Mouse (Mus musculus) cortical plate, adult 2 months (tissue): ENCODE results near the gene Zfp358. TPM values are rescaled to one million over a fixed set of nuclear protein-coding genes. Genes with fewer than 3 reads are reported as not detected.

Experiments used
- H3K27ac ChIP-seq: fragments of 200-500 bp; 2 replicates; pipeline ENCODE4 v1.5.1; 2012; ENCODE audit warnings: low read length, control low read depth, inconsistent platforms; ENCODE audit not compliant: insufficient read depth
- H3K4me1 ChIP-seq: fragments of 200-500 bp; 2 replicates; pipeline ENCODE4 v1.6.1; 2011; ENCODE audit warnings: low read length; ENCODE audit not compliant: control insufficient read depth, insufficient read depth
- H3K4me3 ChIP-seq: fragments of 200-500 bp; 2 replicates; pipeline ENCODE4 v1.5.1; 2011; ENCODE audit warnings: mild to moderate bottlenecking, low read length, control low read depth; ENCODE audit not compliant: insufficient read depth
- CTCF ChIP-seq: fragments of 200-500 bp; IDR thresholded peaks from 2 replicates; pipeline ENCODE4 v1.5.1; 2011; ENCODE audit warnings: mild to moderate bottlenecking, control low read depth, low read length; ENCODE audit not compliant: insufficient read depth; ENCODE audit errors: extremely low read depth
- POLR2A ChIP-seq: fragments of 200-500 bp; IDR thresholded peaks from 2 replicates; pipeline ENCODE4 v1.6.1; 2011; ENCODE audit warnings: mild to moderate bottlenecking, low read length, control low read depth; ENCODE audit not compliant: insufficient read depth; ENCODE audit errors: extremely low read depth
- polyA plus RNA-seq: library from polyadenylated mRNA; depleted of rRNA; stranded (reverse); fragments of >200 nt; gene quantifications from 2 replicates; pipeline ENCODE4 v1.2.3, GENCODE M21; 2012

Zfp358 gene
- polyA plus RNA-seq, 1 experiment: 52.5 TPM

- no peak for TF ChIP-seq CTCF
- no peak for TF ChIP-seq POLR2A
- Histone ChIP-seq H3K4me1 (peaks cover 7% of the 10 kb centered on the region), H3K4me3 (no peak overlapping the region), H3K27ac (no peak overlapping the region)
Measured at GRCm38 (mm10) chr8:3496428-3496748, 3.5 kb downstream of the Zfp358 start.

- TF ChIP-seq CTCF (no peak), POLR2A (no peak)
- Histone ChIP-seq H3K27ac (no peak overlapping the region), H3K4me1 (peaks cover 12% of the 10 kb centered on the region), H3K4me3 (no peak overlapping the region)
Measured at GRCm38 (mm10) chr8:3498583-3498982, 5.6 kb downstream of the Zfp358 start.

- Histone ChIP-seq H3K4me1 (peaks cover 10% of the 10 kb centered on the region), H3K4me3 (peak overlapping the region; percentile 40), H3K27ac (peak overlapping the region; percentile 3)
- TF ChIP-seq POLR2A: no peak
- no peak for TF ChIP-seq CTCF
Measured at GRCm38 (mm10) chr8:3499751-3500150, 6.8 kb downstream of the Zfp358 start.

- peaks cover 10% of the 10 kb centered on the region for H3K4me1 ChIP-seq
- H3K4me3 ChIP-seq: peak within 1 kb of the TSS; percentile 40
- peak within 1 kb of the TSS; percentile 5 for H3K27ac ChIP-seq
- no peak for TF ChIP-seq CTCF
- TF ChIP-seq POLR2A: peak; percentile 86
Measured at GRCm38 (mm10) chr8:3500235-3501090, 7.5 kb downstream of the Zfp358 start, which contains the start of gene Mcoln1. Mcoln1 (plus strand) TSS chr8:3500457.

GRCm38 (mm10) chr8:3502217-3502616, 9.3 kb downstream of the Zfp358 start:
- Histone ChIP-seq H3K4me1 (peaks cover 10% of the 10 kb centered on the region), H3K4me3 (no peak overlapping the region), H3K27ac (no peak overlapping the region)
- peak; percentile 45; the same call in 1 of the 2 replicates for TF ChIP-seq POLR2A
- TF ChIP-seq CTCF: no peak

GRCm38 (mm10) chr8:3507979-3508754, 15.2 kb downstream of the Zfp358 start:
- TF ChIP-seq POLR2A (no peak), CTCF (no peak)
- Histone ChIP-seq H3K27ac (no peak overlapping the region), H3K4me1 (no peaks in the 10 kb centered on the region), H3K4me3 (no peak overlapping the region)

- no peak for TF ChIP-seq CTCF
- TF ChIP-seq POLR2A: no peak
- no peaks in the 10 kb centered on the region for H3K4me1 ChIP-seq
- H3K27ac ChIP-seq: 0 out of 2 replicates have a peak overlapping the region, but pooled peaks have one; percentile 0
- H3K4me3 ChIP-seq: peak overlapping the region; percentile 74
Measured at GRCm38 (mm10) chr8:3514681-3515247, 21.8 kb downstream of the Zfp358 start.

GRCm38 (mm10) chr8:3515260-3515671, 22.3 kb downstream of the Zfp358 start, which contains the start of gene Pnpla6:
Pnpla6 (plus strand) TSS chr8:3515384.
- no peak for TF ChIP-seq CTCF
- peak; percentile 89 for TF ChIP-seq POLR2A
- Histone ChIP-seq H3K4me3 (peak within 1 kb of the TSS; percentile 74), H3K27ac (peak within 1 kb of the TSS; percentile 45; the same call in 1 of the 2 replicates), H3K4me1 (no peaks in the 10 kb centered on the region)

GRCm38 (mm10) chr8:3515771-3516417, 23.0 kb downstream of the Zfp358 start:
- no peak for TF ChIP-seq CTCF
- TF ChIP-seq POLR2A: no peak
- Histone ChIP-seq H3K4me1 (no peaks in the 10 kb centered on the region), H3K4me3 (peak overlapping the region; percentile 74), H3K27ac (peak overlapping the region; percentile 45; the same call in 1 of the 2 replicates)
